Mouse (Mus musculus) limb, embryonic 11.5 days (tissue): Measurements from ENCODE around the gene Grk1. TPM values are rescaled to one million over a fixed set of nuclear protein-coding genes. Genes with fewer than 3 reads are reported as not detected.
A peak's percentile ranks its signal among the peaks of the same experiment; 100 is the strongest.

ENCODE experiments used
- ATAC-seq: fragments of 200-750 bp; cut with Nextera tagmentation; 2 replicates; pipeline ENCODE4 v1.8.0; 2017; ENCODE audit warnings: low read depth; ENCODE audit not compliant: insufficient number of reproducible peaks, low FRiP score, low TSS enrichment
- DNase-seq: peaks from one replicate; pipeline ENCODE4 v3.0.0-alpha.2; 2015; ENCODE audit warnings: low spot score
- H3K27ac ChIP-seq: fragments of 300-500 bp; sonication (generic); replicated peaks from 2 replicates; pipeline ENCODE4 v1.5.1; 2014; ENCODE audit warnings: low read depth, mild to moderate bottlenecking, low read length
- H3K27me3 ChIP-seq: fragments of 300-500 bp; sonication (generic); 2 replicates; pipeline ENCODE4 v1.6.1; 2014; ENCODE audit warnings: mild to moderate bottlenecking, low read length, mixed read lengths; ENCODE audit not compliant: control insufficient read depth, insufficient read depth
- H3K36me3 ChIP-seq: fragments of 300-500 bp; sonication (generic); 2 replicates; pipeline ENCODE4 v1.6.1; 2014; ENCODE audit warnings: mild to moderate bottlenecking, low read length, moderate library complexity, mixed read lengths; ENCODE audit not compliant: control insufficient read depth, insufficient read depth
- H3K4me1 ChIP-seq: fragments of 300-500 bp; sonication (generic); 2 replicates; pipeline ENCODE4 v1.6.1; 2014; ENCODE audit warnings: low read length, mixed read lengths; ENCODE audit not compliant: control insufficient read depth, insufficient read depth
- H3K4me2 ChIP-seq: fragments of 300-500 bp; sonication (generic); 2 replicates; pipeline ENCODE4 v1.6.1; 2014; ENCODE audit warnings: low read depth, mild to moderate bottlenecking, moderate library complexity; ENCODE audit not compliant: severe bottlenecking
- H3K4me3 ChIP-seq: fragments of 300-500 bp; sonication (generic); 2 replicates; pipeline ENCODE4 v1.5.1; 2014; ENCODE audit warnings: low read depth, low read length
- H3K9ac ChIP-seq: fragments of 300-500 bp; sonication (generic); 2 replicates; pipeline ENCODE4 v1.6.1; 2014; ENCODE audit warnings: mild to moderate bottlenecking, low read length
- H3K9me3 ChIP-seq: fragments of 300-500 bp; sonication (generic); 2 replicates; pipeline ENCODE4 v1.6.1; 2016; ENCODE audit warnings: low read length; ENCODE audit not compliant: control insufficient read depth
- WGBS: fragments of 180-500 bp; shearing (Covaris S2); extraction: QIAGEN DNeasy Blood & Tissue Kit; methylation state at CpG from one replicate; pipeline ENCODE4 v1.1.7; 2014; 5-methylcytosine and 5-hydroxymethylcytosine counted together
- polyA plus RNA-seq: library from polyadenylated mRNA; unstranded; fragments of >200 nt; fragmentation: Nextera tagmentation; extraction: Ambion mirVana; gene quantifications from 2 replicates; pipeline ENCODE4 v1.2.1, GENCODE M21; 2014

Grk1 gene
- polyA plus RNA-seq, 1 experiment from 2014 or later: not detected

- Histone ChIP-seq H3K36me3 (no peaks in the 10 kb centered on the region), H3K27me3 (no peaks in the 10 kb centered on the region), H3K9ac (no peak overlapping the region), H3K4me3 (no peak overlapping the region), H3K4me2 (no peak overlapping the region), H3K4me1 (no peaks in the 10 kb centered on the region), H3K27ac (no peak overlapping the region), H3K9me3 (no peaks in the 10 kb centered on the region)
- DNase-seq (peak; percentile 69), ATAC-seq (no peak)
- WGBS: 34% methylated on average over 2 of the region's 2 CpGs
These were observed 50.4 kb downstream of the Grk1 start for GRCm38 (mm10) chr8:13455295-13455694.

GRCm38 (mm10) chr8:13459431-13459830 lies 54.5 kb downstream of the Grk1 start:
- ATAC-seq (no peak), DNase-seq (no peak)
- Histone ChIP-seq H3K9me3 (no peaks in the 10 kb centered on the region), H3K4me1 (no peaks in the 10 kb centered on the region), H3K36me3 (no peaks in the 10 kb centered on the region), H3K27ac (no peak overlapping the region), H3K27me3 (no peaks in the 10 kb centered on the region), H3K4me3 (no peak overlapping the region), H3K9ac (no peak overlapping the region), H3K4me2 (no peak overlapping the region)
- WGBS: 91% methylated on average over 4 of the region's 4 CpGs

- Histone ChIP-seq H3K36me3 (no peaks in the 10 kb centered on the region), H3K4me3 (no peak overlapping the region), H3K4me2 (no peak overlapping the region), H3K9ac (no peak overlapping the region), H3K4me1 (no peaks in the 10 kb centered on the region), H3K27ac (no peak overlapping the region), H3K27me3 (no peaks in the 10 kb centered on the region), H3K9me3 (no peaks in the 10 kb centered on the region)
- ATAC-seq (no peak), DNase-seq (no peak)
- WGBS: 82% methylated on average over 17 of the region's 17 CpGs
These were observed 56.3 kb downstream of the Grk1 start for GRCm38 (mm10) chr8:13461085-13461765.

- DNase-seq (peak; percentile 82), ATAC-seq (no peak)
- H3K4me2 ChIP-seq: no peak overlapping the region
- no peak overlapping the region for H3K9ac ChIP-seq
- no peaks in the 10 kb centered on the region for H3K27me3 ChIP-seq
- H3K4me3 ChIP-seq: no peak overlapping the region
- no peak overlapping the region for H3K27ac ChIP-seq
- no peaks in the 10 kb centered on the region for H3K4me1 ChIP-seq
- no peaks in the 10 kb centered on the region for H3K9me3 ChIP-seq
- H3K36me3 ChIP-seq: no peaks in the 10 kb centered on the region
- 43% methylated on average over 4 of the region's 4 CpGs for WGBS
These were observed 57.0 kb downstream of the Grk1 start for GRCm38 (mm10) chr8:13461843-13462242.

GRCm38 (mm10) chr8:13462392-13462791 lies 57.5 kb downstream of the Grk1 start:
- Histone ChIP-seq H3K4me2 (no peak overlapping the region), H3K36me3 (no peaks in the 10 kb centered on the region), H3K4me3 (no peak overlapping the region), H3K27ac (no peak overlapping the region), H3K9ac (no peak overlapping the region), H3K9me3 (no peaks in the 10 kb centered on the region), H3K4me1 (no peaks in the 10 kb centered on the region), H3K27me3 (no peaks in the 10 kb centered on the region)
- 86% methylated on average over 10 of the region's 10 CpGs for WGBS
- DNase-seq (no peak), ATAC-seq (no peak)

DNA sequence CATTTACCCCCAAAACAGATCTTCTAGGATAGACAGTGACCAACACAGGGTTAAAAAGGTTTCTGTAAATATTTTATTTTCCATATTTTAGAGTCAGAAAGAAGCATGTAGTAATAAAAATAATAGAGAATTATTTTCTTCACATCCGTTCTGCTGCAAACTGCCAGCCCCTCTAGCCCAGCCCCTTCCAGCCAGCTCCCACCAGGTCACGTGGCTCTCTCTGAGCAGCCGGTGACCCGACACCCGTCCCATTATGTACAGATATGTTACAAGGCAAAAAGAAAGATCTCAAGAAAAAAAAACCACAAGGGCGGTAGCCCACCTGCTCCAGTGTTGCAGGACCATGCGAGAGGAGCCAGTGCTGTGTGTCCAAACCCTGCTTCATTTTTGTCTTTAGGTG lies 60.4 kb downstream of the Grk1 start:
- no peak for ATAC-seq
- Histone ChIP-seq H3K4me2 (no peak overlapping the region), H3K27ac (no peak overlapping the region)

DNA sequence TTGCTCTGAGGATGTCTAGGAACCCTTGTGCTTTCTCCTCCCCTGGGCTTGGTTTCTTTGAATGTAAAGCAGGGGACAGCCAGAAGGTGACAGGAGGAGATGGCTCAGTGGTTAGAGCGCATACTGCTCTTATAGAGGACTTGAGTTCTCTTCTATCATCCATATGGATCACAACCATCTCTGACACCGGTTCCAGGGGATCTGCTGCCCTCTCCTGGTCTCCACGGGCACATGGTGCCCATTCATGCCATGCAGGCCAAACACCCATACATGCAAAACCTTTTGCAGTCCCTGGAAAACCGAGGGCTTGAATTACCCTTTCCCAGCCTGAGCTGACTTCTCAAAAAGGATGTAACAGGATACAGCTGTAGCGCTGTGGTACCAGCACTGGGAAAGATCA lies 62.1 kb downstream of the Grk1 start:
- no peaks in the 10 kb centered on the region for H3K4me1 ChIP-seq
- H3K9me3 ChIP-seq: no peaks in the 10 kb centered on the region
- no peak overlapping the region for H3K4me2 ChIP-seq
- H3K4me3 ChIP-seq: no peak overlapping the region
- DNase-seq (no peak), ATAC-seq (no peak)
- no peak overlapping the region for H3K27ac ChIP-seq
- no peak overlapping the region for H3K9ac ChIP-seq
- H3K27me3 ChIP-seq: no peaks in the 10 kb centered on the region
- 64% methylated on average over 5 of the region's 5 CpGs for WGBS
- H3K36me3 ChIP-seq: no peaks in the 10 kb centered on the region

More for the DNA sequence above, 60.4 kb downstream of the Grk1 start:
- H3K36me3 ChIP-seq: no peaks in the 10 kb centered on the region
- no peak overlapping the region for H3K9ac ChIP-seq
- H3K4me3 ChIP-seq: no peak overlapping the region
- WGBS: 57% methylated on average over 7 of the region's 7 CpGs
- H3K4me1 ChIP-seq: no peaks in the 10 kb centered on the region
- no peaks in the 10 kb centered on the region for H3K27me3 ChIP-seq
- H3K9me3 ChIP-seq: no peaks in the 10 kb centered on the region
- DNase-seq: peak; percentile 32

DNA sequence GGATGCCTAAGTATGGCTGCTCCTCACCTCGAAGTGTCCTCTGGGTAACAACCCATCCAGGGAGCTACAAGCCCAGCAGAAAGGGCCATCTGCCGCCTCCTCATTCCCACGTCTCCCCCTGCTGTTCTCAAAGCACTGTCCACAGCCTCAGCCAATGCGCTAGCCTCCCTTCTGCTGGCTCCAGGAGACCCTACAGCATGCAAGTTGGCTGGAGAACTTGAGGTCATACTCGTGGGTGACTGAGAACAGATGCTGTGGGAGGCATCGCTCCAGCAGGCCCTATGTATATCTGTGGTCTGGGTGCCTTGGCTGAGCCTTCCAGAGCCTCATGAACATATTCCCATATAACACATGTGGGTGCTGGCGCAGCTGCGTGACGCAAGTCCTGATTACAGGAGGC lies 63.9 kb downstream of the Grk1 start:
- Histone ChIP-seq H3K9me3 (no peaks in the 10 kb centered on the region), H3K27ac (no peak overlapping the region), H3K27me3 (no peaks in the 10 kb centered on the region), H3K4me2 (no peak overlapping the region), H3K4me1 (no peaks in the 10 kb centered on the region), H3K36me3 (no peaks in the 10 kb centered on the region), H3K9ac (no peak overlapping the region), H3K4me3 (no peak overlapping the region)
- 87% methylated on average over 9 of the region's 9 CpGs for WGBS
- DNase-seq: no peak
- ATAC-seq: no peak

- H3K9ac ChIP-seq: no peak overlapping the region
- no peaks in the 10 kb centered on the region for H3K4me1 ChIP-seq
- H3K36me3 ChIP-seq: no peaks in the 10 kb centered on the region
- no peak overlapping the region for H3K4me3 ChIP-seq
- no peaks in the 10 kb centered on the region for H3K27me3 ChIP-seq
- H3K4me2 ChIP-seq: no peak overlapping the region
- no peak overlapping the region for H3K27ac ChIP-seq
- H3K9me3 ChIP-seq: no peaks in the 10 kb centered on the region
- DNase-seq: no peak
- 90% methylated on average over 11 of the region's 11 CpGs for WGBS
- no peak for ATAC-seq
These were observed 66.6 kb downstream of the Grk1 start for GRCm38 (mm10) chr8:13471484-13471883.
